Mouse (Mus musculus) heart, adult 10 weeks (tissue): ENCODE data around the gene Kantr. TPM values are rescaled to one million over a fixed set of nuclear protein-coding genes. Genes with fewer than 3 reads are reported as not detected.

ENCODE experiments used
- polyA plus RNA-seq: library from polyadenylated mRNA; stranded (reverse); fragments of 350-450 nt; fragmentation: Illumina TruSeq; extraction: RNeasy Lipid Tissue Mini Kit (QIAGEN cat#74804); gene quantifications from one replicate; pipeline ENCODE4 v1.2.3, GENCODE M21; 2014; ENCODE audit warnings: low read depth, low replicate concordance

Kantr gene
- polyA plus RNA-seq: 3.3 TPM

GRCm38 (mm10) chrX:152326996-152327688 is at the start of gene Kantr:
Gene Kantr, minus strand, starts transcription at chrX:152327495.

DNA sequence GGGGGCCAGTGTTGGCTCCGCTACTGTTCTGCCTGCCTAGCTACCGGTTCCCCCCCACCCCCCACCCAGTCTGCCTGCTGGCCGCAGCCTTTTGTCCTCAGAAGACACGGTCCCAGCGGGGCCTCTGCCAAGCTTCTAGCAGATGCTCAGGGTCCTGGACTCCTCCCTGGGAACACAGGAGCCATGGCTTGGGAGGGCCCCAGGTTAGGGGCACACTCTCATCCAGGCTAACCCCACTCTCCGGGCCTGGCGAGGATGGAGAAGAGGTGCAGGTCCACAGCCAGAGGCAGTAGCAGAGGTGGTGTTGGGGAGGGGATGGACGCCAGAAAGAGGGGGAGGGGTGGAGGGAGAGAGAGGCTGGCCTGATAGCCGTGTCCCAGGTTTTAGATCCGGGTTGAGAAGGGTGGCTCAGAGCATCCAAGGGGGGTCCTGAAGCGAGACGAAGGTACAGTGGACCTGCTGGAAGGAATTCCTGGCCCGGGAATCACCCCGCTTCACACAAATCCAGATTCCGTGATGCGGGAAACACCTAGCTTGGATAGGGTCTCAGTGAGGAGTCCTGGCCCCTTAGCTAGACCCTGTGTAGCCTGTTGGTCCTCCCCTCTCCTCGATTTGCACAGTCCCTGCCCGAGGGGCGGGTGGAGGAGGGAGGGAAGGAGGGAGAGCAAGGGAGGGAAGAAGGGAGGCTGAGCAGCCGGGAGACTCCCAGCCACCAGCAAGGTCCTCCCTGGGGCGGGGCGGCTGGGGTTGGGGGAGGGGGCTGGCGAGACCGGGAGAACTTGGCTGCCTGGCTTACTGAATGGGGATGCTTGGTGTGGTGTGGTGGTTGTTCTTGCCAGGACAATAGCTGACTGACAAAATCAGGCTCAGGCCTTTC is 41.3 kb upstream of the Kantr start, which contains the start of gene Gpr173:
Gpr173 (minus strand) TSS at position 308 of the 877 bp plus-strand sequence.

GRCm38 (mm10) chrX:152342358-152342901 is 15.1 kb upstream of the Kantr start, which contains the start of gene Tspyl2:
Gene Tspyl2, minus strand, starts transcription at chrX:152342425.

Other genes with a start within 250 kb of the Kantr start
- gene Iqsec2, start 183.2 kb downstream of the Kantr start, polyA plus RNA-seq: 72.8 TPM
- gene Kdm5c, start 94.5 kb downstream of the Kantr start, polyA plus RNA-seq: 31.3 TPM
- 24.1 TPM for gene Tspyl2, start 14.9 kb upstream of the Kantr start, polyA plus RNA-seq
- gene Gpr173, start 41.2 kb upstream of the Kantr start, polyA plus RNA-seq: 0.86 TPM
- not detected for gene Cldn34a, start 235.8 kb upstream of the Kantr start, polyA plus RNA-seq